Mouse (Mus musculus): ENCODE measurements around the gene Gm12216.

The Gm12216 gene

GRCm38 (mm10) chr11:53735682-53736245, 123.3 kb downstream of the Gm12216 start:
- peak; percentile 37 to 49 for DNase-seq

DNA sequence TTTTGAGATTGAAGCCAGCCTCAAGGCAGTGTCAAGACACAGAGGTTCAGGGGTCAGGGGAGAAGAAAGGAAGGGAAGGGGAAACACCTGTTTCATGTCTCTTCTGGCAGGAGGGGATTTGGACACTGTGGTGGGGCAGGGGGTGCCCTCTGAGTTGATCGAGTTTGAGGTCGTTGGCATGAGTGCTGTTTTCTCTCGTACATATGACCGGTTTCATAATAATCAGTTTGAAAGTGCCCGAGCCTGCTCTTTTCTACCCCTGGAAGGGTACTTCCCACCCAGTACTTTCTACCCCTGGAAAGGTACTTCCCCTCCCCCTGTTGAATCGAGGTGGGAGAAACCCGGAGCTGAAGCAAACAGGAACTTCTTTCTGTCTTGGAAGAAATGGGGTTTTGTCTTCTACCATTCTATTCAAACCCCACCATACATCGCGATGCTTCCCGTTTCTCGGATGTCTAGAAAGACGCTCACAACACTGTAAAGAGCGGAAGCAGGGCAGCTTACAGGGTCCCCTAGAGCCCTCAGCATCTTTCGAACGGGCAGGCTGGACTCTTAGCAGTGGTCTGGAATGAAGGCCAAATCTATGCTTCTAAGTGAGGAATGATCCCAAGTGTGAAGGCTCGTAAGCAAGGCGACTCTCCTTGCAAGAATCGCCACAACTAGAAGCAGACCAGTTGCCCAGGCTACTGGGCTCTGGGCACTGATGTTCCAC, 123.9 kb downstream of the Gm12216 start:
- DNase-seq, result no peak

- no peak for DNase-seq
Observed at GRCm38 (mm10) chr11:53734431-53734830, 124.6 kb downstream of the Gm12216 start.

GRCm38 (mm10) chr11:53733824-53734223, 125.2 kb downstream of the Gm12216 start:
- no peak for DNase-seq
